Mouse (Mus musculus) embryonic fibroblast, embryonic 13.5 days (primary cell): ENCODE measurements around the gene Myzap. TPM values are rescaled to one million over a fixed set of nuclear protein-coding genes. Genes with fewer than 3 reads are reported as not detected.

Source experiments
- H3K27ac ChIP-seq: 2 replicates; pipeline ENCODE4 v1.5.1; 2012; ENCODE audit warnings: low read length, control low read depth, inconsistent platforms; ENCODE audit not compliant: insufficient read depth
- H3K4me1 ChIP-seq: 2 replicates; pipeline ENCODE4 v1.6.1; 2011; ENCODE audit warnings: low read length; ENCODE audit not compliant: control insufficient read depth, insufficient read depth
- H3K4me3 ChIP-seq: 2 replicates; pipeline ENCODE4 v1.5.1; 2011; ENCODE audit warnings: mild to moderate bottlenecking, control low read depth, low read length; ENCODE audit not compliant: insufficient read depth
- CTCF ChIP-seq: IDR thresholded peaks from 2 replicates; pipeline ENCODE4 v1.5.1; 2011; ENCODE audit warnings: mild to moderate bottlenecking, control low read depth, low read length, moderate library complexity, borderline replicate concordance; ENCODE audit not compliant: insufficient read depth
- POLR2A ChIP-seq: IDR thresholded peaks from 2 replicates; pipeline ENCODE4 v1.6.1; 2011; ENCODE audit warnings: low read depth, mild to moderate bottlenecking, control low read depth, low read length, moderate library complexity
- polyA plus RNA-seq: library from polyadenylated mRNA; stranded (reverse); fragments of >200 nt; gene quantifications from 2 replicates; pipeline ENCODE4 v1.2.4, GENCODE M21; 2011; ENCODE audit warnings: low read depth; ENCODE audit not compliant: missing spikeins, insufficient read length

The Myzap gene
- polyA plus RNA-seq, 1 experiment = 1.5 TPM

GRCm38 (mm10) chr9:71550176-71550575 is 42.0 kb downstream of the Myzap start:
- Histone ChIP-seq H3K27ac (no peak overlapping the region), H3K4me3 (no peak overlapping the region), H3K4me1 (no peaks in the 10 kb centered on the region)
- no peak for TF ChIP-seq CTCF
- TF ChIP-seq POLR2A = no peak

DNA sequence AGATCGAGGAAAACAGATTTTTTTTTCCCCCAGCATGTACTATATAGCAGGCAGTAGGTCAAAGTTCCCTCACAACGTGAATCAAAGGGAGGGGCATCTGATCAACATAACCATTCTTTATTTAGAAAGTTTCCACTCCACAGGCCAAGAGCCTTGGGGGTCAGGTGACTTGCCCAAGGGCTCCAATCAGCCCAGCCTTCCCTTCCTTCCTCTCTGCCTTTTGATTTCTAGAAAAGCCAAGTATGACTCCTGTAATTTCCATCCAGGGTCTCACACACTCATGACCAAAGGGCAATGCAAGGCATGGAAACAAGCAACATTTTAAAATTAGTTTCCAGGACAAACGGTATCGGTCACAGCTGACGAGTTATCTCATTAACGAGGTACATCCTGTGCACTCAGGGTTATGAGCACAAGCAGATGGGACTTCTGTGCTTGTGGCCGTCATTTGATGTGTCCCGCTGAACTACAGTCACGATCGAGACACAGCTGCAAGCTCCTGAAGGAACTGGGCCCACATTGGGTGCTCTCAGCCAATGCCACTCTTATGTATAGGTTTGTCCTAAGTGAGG is 44.4 kb downstream of the Myzap start:
- Histone ChIP-seq H3K4me1 (no peaks in the 10 kb centered on the region), H3K4me3 (no peak overlapping the region)
- no peak for TF ChIP-seq CTCF
- no peak for TF ChIP-seq POLR2A

GRCm38 (mm10) chr9:71544831-71545230 is 47.3 kb downstream of the Myzap start:
- TF ChIP-seq POLR2A = no peak
- no peak for TF ChIP-seq CTCF
- no peaks in the 10 kb centered on the region for H3K4me1 ChIP-seq
- H3K27ac ChIP-seq = no peak overlapping the region
- no peak overlapping the region for H3K4me3 ChIP-seq

More for the DNA sequence above, 44.4 kb downstream of the Myzap start:
- H3K27ac ChIP-seq = no peak overlapping the region

GRCm38 (mm10) chr9:71543443-71544222 is 48.5 kb downstream of the Myzap start:
- Histone ChIP-seq H3K27ac (no peak overlapping the region), H3K4me1 (no peaks in the 10 kb centered on the region), H3K4me3 (no peak overlapping the region)
- TF ChIP-seq CTCF = peak; percentile 73
- TF ChIP-seq POLR2A = no peak

GRCm38 (mm10) chr9:71542292-71542691 is 49.9 kb downstream of the Myzap start:
- no peak for TF ChIP-seq POLR2A
- Histone ChIP-seq H3K27ac (no peak overlapping the region), H3K4me1 (no peaks in the 10 kb centered on the region), H3K4me3 (no peak overlapping the region)

DNA sequence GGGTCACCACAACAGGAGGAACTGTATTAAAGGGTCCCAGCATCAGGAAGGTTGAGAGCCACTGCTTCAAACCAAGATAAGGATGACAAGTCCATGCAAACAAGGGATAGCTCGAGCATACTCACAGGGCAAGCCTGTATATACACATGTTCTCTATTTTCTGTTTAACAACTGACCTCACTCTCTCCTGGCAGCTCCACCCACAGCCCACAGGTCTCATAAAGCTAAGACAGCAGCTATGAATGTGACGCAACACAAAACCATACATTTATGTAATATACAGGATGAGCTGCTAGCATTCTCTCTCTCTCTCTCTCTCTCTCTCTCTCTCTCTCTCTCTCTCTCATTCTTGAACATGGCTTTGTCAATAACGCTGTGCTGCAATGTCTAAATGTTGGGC is 51.4 kb downstream of the Myzap start:
- H3K27ac ChIP-seq = no peak overlapping the region
- no peaks in the 10 kb centered on the region for H3K4me1 ChIP-seq
- H3K4me3 ChIP-seq = no peak overlapping the region
- TF ChIP-seq CTCF = no peak

GRCm38 (mm10) chr9:71535730-71536129 is 56.4 kb downstream of the Myzap start:
- TF ChIP-seq POLR2A (no peak), CTCF (no peak)
- Histone ChIP-seq H3K4me3 (no peak overlapping the region), H3K27ac (no peak overlapping the region), H3K4me1 (no peaks in the 10 kb centered on the region)

GRCm38 (mm10) chr9:71535036-71535435 is 57.1 kb downstream of the Myzap start:
- Histone ChIP-seq H3K27ac (no peak overlapping the region), H3K4me1 (no peaks in the 10 kb centered on the region), H3K4me3 (no peak overlapping the region)
- TF ChIP-seq POLR2A (no peak), CTCF (no peak)

DNA sequence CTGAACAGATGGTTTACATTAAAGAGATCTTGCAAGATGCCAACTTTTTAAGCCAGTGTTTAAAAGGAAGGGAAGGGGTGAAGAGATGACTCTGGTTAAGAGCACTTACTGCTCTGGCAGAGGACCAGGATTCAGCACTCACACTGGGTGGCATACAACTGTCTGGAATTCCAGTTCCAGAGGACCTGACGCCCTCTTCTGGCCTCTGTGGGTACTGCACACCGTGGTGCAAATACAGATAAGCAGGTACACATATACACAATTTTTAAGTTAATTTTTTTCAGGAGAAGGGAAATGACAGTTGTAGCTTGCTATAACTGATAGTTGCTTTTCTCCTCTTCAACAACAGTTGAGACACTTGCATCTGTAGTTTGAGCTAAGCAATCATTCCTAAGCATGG is 62.2 kb downstream of the Myzap start:
- Histone ChIP-seq H3K27ac (no peak overlapping the region), H3K4me1 (no peaks in the 10 kb centered on the region), H3K4me3 (no peak overlapping the region)
- TF ChIP-seq CTCF = no peak
- TF ChIP-seq POLR2A = no peak

GRCm38 (mm10) chr9:71527438-71527837 is 64.7 kb downstream of the Myzap start:
- Histone ChIP-seq H3K4me3 (no peak overlapping the region), H3K4me1 (no peaks in the 10 kb centered on the region), H3K27ac (no peak overlapping the region)
- no peak for TF ChIP-seq CTCF
- no peak for TF ChIP-seq POLR2A
